Mouse (Mus musculus) cortical plate, adult 2 months (tissue): ENCODE data around the gene Isl1. TPM values are rescaled to one million over a fixed set of nuclear protein-coding genes. Genes with fewer than 3 reads are reported as not detected.

Experiments
- H3K27ac ChIP-seq: fragments of 200-500 bp; 2 replicates; pipeline ENCODE4 v1.5.1; 2012; ENCODE audit warnings: low read length, control low read depth, inconsistent platforms; ENCODE audit not compliant: insufficient read depth
- H3K4me1 ChIP-seq: fragments of 200-500 bp; 2 replicates; pipeline ENCODE4 v1.6.1; 2011; ENCODE audit warnings: low read length; ENCODE audit not compliant: control insufficient read depth, insufficient read depth
- H3K4me3 ChIP-seq: fragments of 200-500 bp; 2 replicates; pipeline ENCODE4 v1.5.1; 2011; ENCODE audit warnings: mild to moderate bottlenecking, low read length, control low read depth; ENCODE audit not compliant: insufficient read depth
- CTCF ChIP-seq: fragments of 200-500 bp; IDR thresholded peaks from 2 replicates; pipeline ENCODE4 v1.5.1; 2011; ENCODE audit warnings: mild to moderate bottlenecking, control low read depth, low read length; ENCODE audit not compliant: insufficient read depth; ENCODE audit errors: extremely low read depth
- POLR2A ChIP-seq: fragments of 200-500 bp; IDR thresholded peaks from 2 replicates; pipeline ENCODE4 v1.6.1; 2011; ENCODE audit warnings: mild to moderate bottlenecking, low read length, control low read depth; ENCODE audit not compliant: insufficient read depth; ENCODE audit errors: extremely low read depth
- polyA plus RNA-seq: library from polyadenylated mRNA; depleted of rRNA; stranded (reverse); fragments of >200 nt; gene quantifications from 2 replicates; pipeline ENCODE4 v1.2.3, GENCODE M21; 2012

Isl1 gene
- polyA plus RNA-seq, 1 experiment: 1.5 TPM

DNA sequence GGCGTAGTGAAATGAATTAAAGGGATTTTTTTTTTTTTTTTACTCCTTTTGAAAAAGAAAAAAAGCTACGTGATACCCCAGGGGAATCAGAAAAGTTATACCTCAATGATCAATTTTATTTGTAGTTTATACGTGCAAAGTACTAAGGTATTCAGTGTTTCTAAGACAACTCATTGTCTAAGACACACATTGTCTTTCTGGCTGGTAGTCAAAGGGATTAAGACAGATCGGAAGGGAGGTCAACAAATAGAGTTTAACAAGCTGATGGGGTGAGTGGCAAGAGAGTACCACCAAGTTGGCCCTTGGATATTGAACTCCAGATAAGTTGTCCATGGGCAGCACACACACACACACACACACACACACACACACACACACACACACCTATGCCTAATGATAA is 14.1 kb downstream of the Isl1 start:
- Histone ChIP-seq H3K4me3 (no peak overlapping the region), H3K27ac (no peak overlapping the region), H3K4me1 (no peaks in the 10 kb centered on the region)
- TF ChIP-seq CTCF (no peak), POLR2A (no peak)

- no peaks in the 10 kb centered on the region for H3K4me1 ChIP-seq
- no peak overlapping the region for H3K27ac ChIP-seq
- H3K4me3 ChIP-seq: no peak overlapping the region
- TF ChIP-seq POLR2A (no peak), CTCF (no peak)
Observed at GRCm38 (mm10) chr13:116294734-116295133, 14.8 kb downstream of the Isl1 start.

DNA sequence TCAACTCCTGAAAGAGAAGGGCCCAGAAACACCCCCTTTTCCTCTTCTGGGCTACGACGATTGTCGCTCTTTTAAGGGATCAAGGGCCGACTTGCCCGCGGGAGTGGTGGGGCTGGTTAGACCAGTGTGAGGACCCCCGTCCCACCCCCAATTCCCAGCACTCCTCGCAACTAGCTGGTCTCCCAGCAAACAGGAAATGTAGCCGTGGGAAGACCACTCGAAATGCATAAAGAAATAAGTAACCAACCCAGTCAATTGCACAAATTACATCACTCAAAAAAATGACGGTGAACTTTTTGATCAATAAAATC is 15.4 kb downstream of the Isl1 start:
- Histone ChIP-seq H3K4me1 (no peaks in the 10 kb centered on the region), H3K27ac (no peak overlapping the region), H3K4me3 (no peak overlapping the region)
- TF ChIP-seq POLR2A (no peak), CTCF (no peak)

- no peak overlapping the region for H3K4me3 ChIP-seq
- no peaks in the 10 kb centered on the region for H3K4me1 ChIP-seq
- H3K27ac ChIP-seq: no peak overlapping the region
- no peak for TF ChIP-seq POLR2A
- TF ChIP-seq CTCF: no peak
Observed at GRCm38 (mm10) chr13:116293301-116294150, 16.0 kb downstream of the Isl1 start.

DNA sequence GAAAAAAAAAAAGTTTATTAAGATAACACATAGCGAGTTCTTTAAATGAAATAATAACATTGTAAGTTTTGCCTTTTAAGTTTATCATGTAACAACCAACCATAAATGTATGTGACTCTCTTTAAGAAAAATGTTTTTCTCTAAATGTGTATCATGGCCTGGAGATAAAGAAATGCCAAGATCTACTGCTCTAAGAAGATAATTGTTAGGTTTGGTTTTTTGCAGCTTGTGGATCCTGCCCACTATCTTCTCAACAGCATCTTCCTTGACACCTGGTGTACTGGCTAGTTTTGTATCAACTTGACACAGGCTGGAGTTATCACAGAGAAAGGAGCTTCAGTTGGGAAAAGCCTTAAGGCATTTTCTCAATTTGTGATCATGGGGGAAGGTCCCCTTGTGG is 19.8 kb downstream of the Isl1 start:
- no peaks in the 10 kb centered on the region for H3K4me1 ChIP-seq
- TF ChIP-seq CTCF (no peak), POLR2A (no peak)
- H3K4me3 ChIP-seq: no peak overlapping the region
- no peak overlapping the region for H3K27ac ChIP-seq

GRCm38 (mm10) chr13:116279207-116279772 is 30.2 kb downstream of the Isl1 start:
- no peaks in the 10 kb centered on the region for H3K4me1 ChIP-seq
- TF ChIP-seq POLR2A: no peak
- TF ChIP-seq CTCF: no peak
- no peak overlapping the region for H3K4me3 ChIP-seq
- no peak overlapping the region for H3K27ac ChIP-seq
